Mouse (Mus musculus) cerebellum, postnatal 25 days (tissue): ENCODE results near the gene Cish.

Experiments
- DNase-seq, 2 experiments: peaks; one replicate each; pipeline ENCODE4 v3.0.0; 2021; ENCODE audit warnings: mixed read lengths in 2 of 2

Cish gene

GRCm38 (mm10) chr9:107278126-107278525, 17.7 kb upstream of the Cish start:
- DNase-seq, result peak; percentile 54 to 56

GRCm38 (mm10) chr9:107278527-107279377, 17.1 kb upstream of the Cish start:
- peak; percentile 83 to 87 for DNase-seq

- no peak for DNase-seq
Measured at GRCm38 (mm10) chr9:107279378-107280321, 16.2 kb upstream of the Cish start.

DNA sequence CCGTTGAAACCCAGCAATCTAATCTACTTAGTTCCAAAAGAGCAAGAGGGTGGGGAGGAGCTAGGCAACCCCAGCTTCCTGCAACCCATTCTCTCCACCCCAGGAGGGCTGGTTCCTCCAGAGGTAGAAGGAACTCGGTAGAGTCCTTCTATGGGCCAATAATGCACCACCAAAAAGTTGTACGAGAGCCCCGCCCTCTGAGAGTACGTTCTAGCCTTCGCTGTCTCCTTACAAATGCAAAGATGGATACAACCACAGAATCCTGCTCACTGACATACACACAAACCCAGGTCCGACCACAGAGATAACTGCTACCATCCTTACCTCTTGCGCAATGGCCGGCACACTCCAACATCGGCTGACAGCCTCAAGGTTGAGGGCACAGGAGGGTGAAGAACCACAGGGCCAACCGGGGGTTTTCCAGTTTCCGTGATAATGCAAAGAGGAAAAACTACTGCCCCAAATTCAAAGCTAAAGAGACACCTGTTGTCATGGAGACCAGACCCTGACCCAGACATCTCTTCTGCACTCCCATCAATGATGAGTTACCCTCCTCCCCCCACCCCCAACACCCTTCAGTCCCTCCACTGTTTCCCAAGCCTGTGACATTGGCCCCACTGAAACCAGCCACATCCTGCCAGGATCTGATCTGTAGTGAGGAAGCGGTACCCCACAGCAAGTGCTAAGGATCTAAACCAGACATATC, 15.4 kb upstream of the Cish start:
- no peak for DNase-seq

GRCm38 (mm10) chr9:107281241-107281987, 14.4 kb upstream of the Cish start:
- DNase-seq, result no peak

GRCm38 (mm10) chr9:107282951-107283350, 12.9 kb upstream of the Cish start:
- no peak for DNase-seq

- peak in 1 of 2 experiments; percentile 35 for DNase-seq
Measured at GRCm38 (mm10) chr9:107285009-107285408, 10.8 kb upstream of the Cish start.

GRCm38 (mm10) chr9:107287294-107287693, 8.5 kb upstream of the Cish start:
- DNase-seq, result no peak

DNA sequence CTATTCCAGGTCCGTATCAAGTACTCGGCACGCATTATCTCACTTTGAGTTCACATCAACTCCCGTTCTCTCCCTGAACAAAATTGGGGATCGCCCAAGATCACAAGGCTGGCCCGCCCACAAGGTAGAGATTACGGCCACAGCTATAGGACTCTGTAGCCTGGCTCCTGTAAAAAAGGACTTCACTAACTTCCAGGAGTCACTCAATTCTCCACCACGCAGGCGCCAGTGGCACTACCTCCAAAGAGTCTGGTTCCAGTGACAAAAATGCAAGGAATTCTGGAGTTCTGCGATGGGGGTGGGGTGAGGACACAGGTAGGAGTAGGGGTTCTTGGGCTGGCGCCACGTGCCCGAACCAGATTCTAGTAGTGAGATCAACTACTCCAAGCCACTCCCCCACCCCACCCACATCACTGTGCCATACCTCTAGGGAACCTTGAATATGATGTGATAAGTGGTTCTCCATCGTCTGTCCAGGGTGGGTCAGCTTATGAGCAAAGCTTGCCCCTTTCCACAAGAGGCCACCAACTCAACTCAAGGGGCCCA, 7.6 kb upstream of the Cish start:
- DNase-seq, result no peak

DNA sequence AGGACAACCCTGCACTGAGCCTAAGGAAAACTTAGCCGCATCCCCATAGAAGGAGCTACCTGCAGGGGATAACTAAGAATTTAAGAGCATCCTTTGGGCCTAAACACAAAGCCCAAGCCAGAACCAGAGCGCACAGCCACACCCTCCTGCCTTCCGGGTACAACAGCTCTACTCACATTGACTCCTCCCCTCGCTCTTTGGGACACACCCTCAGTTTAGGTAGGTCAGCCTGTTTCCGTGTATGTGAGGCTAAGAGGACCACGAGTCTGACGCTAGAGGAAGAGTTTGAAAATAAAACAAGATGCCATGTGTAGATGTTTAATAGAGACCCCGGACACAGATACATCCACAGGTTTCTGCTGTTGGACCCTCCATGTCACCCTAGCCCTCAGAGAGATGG, 7.1 kb upstream of the Cish start:
- no peak for DNase-seq

DNA sequence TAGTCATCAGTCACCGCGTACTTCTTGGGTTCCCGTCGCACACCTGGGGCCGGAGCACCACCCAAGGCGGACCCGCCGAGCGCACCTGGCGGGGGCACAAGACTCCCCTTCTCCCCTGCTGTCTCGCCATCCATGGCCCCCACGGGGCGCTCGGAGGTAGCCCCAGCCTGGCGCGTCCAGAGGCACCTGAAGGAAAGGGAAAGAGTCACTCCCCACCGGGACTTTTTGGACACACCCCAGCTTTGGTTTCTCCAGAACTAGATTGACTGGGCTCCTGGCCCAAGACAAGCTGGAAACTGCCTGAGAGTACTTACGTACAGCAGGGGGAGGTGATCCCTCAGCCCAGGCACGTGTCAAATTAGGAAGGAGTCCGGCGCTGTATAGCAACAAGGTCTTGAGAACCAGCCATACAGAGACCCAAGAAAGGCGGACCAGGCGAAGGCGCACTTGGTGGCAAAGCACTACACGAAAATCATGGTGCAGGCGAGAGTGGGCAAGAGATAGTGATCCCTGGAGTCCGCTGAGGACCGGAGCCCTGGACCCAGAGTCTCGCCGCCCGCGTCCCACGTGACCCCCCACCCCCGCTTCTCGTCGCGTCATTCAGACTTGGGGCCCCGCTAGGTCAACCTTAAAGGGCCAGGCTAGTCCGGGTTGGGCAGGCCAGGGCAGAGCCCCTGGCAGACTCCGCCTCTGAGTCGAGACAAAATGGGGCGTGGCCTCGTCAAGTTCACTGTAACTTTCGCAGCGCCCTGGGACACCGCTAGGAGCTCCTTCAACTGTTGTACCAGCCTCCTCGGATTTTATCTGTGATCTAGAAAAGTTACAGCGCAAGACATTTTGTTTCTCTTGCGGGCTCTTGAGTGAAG, 6.4 kb upstream of the Cish start, which contains the start of gene Mapkapk3:
Mapkapk3 (minus strand) TSS at position 667 of the 866 bp plus-strand sequence.
- DNase-seq, result peak; percentile 44 to 68

DNA sequence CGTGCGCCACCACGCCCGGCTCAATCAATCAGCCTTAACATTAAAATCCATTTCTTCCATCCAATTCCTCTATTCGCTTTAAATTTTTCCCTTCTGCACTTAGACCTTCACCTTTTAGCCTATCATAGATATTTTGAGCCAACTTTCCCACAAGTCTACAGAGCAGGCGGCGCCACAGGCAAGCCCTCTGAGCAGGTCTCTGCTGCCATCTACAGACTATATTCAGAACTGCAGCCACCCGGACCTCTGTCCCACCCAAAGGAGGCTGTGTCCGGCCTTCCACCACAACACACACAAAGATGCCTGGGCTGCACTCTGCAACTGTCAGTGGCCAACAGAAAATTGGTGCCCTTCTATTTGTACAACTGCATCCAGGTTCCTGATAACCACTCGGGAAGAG, 4.9 kb upstream of the Cish start:
- DNase-seq, result peak; percentile 90 to 93

DNA sequence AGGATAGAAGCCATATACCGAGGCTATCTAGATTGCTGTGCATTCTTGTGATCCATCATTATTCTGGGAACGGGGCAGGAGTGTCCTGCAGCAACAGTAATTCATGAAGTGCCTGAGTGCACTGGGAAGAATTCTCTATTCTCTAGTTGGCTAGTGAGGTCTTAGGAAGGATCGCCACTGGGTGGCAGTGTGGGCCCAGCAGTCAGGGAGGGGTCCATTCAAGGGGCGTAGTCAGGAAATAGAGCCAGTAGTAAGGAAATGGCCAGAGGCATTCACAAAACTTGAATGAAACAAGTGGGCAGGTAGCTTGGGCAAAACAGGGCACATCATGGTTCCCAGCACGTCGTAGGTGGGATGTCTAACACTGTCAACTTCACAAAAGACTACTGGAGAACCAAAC, 1.6 kb upstream of the Cish start:
- peak; percentile 82 to 89 for DNase-seq

- no peak for DNase-seq
Measured at GRCm38 (mm10) chr9:107295616-107296015, 210 bp upstream of the Cish start.

GRCm38 (mm10) chr9:107296041-107296440, 215 bp downstream of the Cish start:
- no peak for DNase-seq

DNA sequence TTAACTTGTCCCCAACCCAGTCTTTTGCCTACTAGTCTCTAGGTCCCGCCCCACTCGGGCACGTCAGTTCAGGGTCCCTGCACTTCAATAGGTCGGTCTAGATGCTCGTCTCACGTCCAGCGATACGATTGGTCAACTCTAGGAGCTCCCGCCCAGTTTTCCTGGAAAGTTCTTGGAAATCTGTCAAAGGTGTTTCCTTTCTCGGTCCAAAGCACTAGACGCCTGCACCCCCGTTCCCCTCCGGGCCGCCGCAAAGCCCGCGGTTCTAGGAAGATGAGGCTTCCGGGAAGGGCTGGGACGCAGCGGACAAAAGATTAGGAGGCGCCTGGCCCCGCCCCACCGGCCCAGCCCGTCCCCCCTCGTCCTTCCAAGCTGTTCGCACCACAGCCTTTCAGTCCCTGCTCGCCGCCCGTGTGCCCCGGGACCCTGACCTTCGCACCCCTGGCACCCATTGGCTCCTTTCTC, 707 bp downstream of the Cish start:
- peak; percentile 94 to 96 for DNase-seq

- DNase-seq, result no peak
Measured at GRCm38 (mm10) chr9:107297059-107297458, 1.2 kb downstream of the Cish start.

DNA sequence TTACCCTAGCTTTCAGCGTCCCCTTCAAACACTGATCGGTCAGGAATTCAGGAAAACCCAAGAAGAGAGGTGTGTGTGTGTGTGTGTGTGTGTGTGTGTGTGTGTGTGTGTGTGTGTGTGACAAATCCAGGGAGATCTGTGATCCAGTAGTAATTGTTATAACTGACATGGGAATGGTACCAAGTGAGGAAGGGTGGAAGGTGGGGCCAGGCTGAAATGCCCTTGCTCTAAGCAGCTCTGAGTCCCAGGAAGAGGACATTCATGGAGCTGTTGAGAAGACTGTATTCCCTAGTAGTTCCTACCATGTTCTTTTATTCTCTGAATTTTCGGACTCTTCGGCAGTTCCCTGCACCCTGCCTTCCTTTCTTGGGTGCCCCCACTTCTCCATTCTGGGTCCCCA, 1.8 kb downstream of the Cish start:
- DNase-seq, result no peak

GRCm38 (mm10) chr9:107298059-107298780, 2.4 kb downstream of the Cish start:
- DNase-seq, result no peak

DNA sequence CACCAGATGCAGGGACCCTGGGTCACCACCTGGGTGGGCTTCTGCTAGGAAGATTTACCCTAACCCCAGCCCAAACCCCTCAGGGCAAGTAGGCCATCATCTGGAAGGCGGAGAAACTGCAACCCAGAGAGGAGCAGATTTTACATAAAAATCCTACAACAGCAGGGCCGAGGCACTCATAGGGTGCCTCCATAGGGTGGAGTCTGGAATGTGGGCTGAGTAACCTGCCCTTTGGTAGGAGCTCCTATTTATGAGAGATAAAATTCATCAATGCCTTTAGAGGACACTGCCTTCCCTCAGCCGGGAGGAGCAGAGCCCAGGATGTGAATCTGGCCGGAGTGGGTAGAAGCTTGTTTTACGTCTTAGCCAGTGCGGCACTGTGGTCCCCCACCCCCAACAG, 3.0 kb downstream of the Cish start:
- DNase-seq, result no peak
